Mouse (Mus musculus): ENCODE data around the gene Hdac10.

The Hdac10 gene

DNA sequence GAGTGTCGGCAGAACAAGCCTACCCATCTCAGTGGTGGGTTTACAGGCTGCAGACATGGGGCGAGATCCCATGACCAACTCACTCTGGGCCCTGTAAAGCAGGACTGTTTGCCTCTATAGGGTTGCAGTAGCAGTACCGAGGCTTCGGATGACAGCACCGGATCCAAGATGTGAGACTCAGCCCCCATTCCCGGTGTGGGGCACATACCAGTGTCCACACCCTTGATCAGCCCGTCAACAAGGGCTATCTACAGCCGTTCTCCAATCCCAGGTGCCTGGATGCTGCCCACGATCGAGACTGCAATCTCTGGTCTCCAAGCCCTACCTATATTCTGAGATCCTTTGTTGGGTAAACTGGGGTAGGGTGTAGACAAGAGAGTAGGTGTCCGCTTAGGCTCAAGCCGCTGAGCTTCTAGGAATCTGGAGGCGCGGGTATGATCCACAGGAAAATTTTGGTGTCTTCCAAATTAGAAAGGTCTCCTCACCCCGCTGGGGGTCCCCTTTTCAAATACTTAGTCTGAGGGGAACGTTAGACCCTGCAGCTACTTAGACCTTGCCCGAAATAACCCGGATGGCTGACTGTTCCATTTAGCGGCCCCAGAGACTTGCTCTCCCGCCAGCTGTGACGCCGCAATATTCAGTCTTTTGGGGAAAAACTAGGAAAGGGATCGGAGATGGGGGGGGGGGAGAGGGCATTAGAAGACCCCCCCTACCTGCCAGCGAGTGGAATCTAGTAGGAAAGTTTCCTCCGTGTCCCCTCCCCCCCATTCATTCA is 20.2 kb upstream of the Hdac10 start:
- no peak for DNase-seq (ENCODE audit: low read depth, low spot score)

DNA sequence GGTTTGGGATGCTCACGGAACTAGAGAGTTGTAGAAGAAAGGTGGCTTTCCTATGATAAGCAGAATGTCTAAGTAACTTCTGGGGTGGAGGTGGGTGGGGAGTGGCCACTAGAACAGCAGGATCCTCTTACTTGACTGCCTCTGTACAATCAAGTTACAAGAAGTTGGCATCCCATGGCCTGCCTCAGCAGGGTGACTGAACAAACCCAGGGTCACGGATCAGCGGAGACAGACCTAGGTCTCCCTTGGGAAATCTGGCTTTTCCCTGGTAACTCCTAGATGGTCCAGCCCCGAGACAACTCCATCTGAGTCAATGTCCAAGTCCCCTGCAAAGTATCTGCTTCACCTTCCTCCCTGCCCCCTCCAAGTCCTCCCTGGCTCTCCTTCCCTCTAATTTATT is 19.4 kb upstream of the Hdac10 start:
- no peak for DNase-seq (ENCODE audit: low read depth, low spot score)

GRCm38 (mm10) chr15:89147456-89147855 is 19.0 kb upstream of the Hdac10 start:
- DNase-seq (ENCODE audit: low read depth, low spot score), result no peak

DNA sequence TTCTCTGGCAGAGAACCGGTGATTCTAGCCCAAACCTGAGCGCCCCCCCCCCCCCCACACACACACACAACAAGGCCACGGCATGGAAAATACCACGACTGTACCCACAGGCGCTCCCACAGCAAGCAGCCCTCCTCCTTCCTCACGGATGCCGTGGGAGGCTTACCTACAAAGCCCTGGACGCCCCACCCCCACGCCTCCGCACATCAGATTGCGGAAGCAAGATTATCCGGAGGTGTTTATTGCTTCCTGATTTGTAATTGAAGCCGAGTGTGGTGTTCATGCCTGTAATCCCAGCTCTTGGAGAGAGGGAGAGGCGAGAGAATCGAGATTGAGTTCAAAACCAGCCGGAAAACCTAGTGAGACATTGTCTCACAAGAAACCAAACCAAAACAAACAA is 18.5 kb upstream of the Hdac10 start:
- DNase-seq (ENCODE audit: low read depth, low spot score), result no peak

DNA sequence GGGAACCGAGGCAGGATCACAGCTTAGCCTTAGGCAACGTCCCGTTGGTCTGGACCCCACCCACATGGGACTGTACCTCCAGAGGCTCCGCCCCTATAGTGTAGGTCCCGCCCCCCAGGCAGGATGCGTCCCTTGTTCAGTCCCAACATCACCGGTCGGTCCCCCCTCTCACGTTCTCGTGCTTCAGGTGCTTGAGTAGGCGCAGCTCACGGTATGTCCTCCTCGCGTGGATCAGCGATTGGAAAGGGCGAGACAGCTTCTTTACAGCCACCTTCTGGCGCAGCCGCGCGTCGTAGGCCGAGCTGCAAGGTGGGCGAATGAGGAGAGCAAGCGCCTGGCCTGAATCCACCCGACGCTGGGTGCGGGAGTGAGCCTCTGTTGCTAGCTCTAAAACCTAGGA is 18.0 kb upstream of the Hdac10 start:
- peak; percentile 80 for DNase-seq (ENCODE audit: low read depth, low spot score)

DNA sequence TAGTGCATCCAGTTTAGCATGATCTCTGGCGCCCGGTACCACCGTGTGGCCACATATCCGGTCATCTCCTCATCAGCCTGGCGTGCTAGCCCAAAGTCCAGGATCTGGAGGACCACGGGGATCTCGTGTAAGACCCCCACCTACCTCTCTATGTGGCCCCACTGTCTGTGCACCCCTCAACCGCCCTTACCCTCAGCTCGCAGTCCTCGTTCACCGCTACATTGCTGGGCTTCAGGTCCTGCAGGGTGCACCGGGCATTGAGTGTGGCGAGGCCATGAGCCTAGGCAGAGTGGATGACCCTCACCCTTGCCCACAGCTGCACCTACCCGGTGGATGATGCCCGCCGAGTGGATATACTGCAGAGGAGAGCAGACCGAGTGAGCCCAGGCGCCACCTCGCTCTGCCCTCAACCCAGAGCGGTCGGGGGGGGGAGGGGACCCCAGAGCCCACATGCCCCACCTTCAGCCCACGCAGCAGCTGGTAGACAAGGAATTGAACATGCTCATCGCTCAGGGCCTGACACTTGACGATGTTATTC is 17.4 kb upstream of the Hdac10 start:
- no peak for DNase-seq (ENCODE audit: low read depth, low spot score)

- DNase-seq (ENCODE audit: low read depth, low spot score), result no peak
These were observed 16.5 kb upstream of the Hdac10 start for GRCm38 (mm10) chr15:89144965-89145364.

DNA sequence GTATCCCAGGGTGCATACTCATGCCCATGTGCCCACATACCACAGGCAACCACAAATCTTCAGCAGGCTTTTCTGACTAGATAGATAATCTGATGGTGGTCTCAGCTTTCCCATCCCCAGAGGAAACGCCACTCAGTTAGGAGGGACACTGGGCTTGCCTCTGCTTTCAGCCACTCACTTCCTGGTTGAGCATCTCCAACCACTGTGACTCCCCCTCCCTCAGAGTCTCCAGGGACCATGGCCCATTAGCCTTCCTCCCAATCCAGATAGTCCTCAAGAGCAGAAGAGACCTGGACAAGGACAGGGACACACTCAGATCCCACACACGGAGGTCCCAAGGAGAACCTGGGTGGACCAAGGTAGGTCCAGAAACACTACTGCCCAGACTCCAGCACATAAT is 14.6 kb upstream of the Hdac10 start:
- no peak for DNase-seq (ENCODE audit: low read depth, low spot score)

DNA sequence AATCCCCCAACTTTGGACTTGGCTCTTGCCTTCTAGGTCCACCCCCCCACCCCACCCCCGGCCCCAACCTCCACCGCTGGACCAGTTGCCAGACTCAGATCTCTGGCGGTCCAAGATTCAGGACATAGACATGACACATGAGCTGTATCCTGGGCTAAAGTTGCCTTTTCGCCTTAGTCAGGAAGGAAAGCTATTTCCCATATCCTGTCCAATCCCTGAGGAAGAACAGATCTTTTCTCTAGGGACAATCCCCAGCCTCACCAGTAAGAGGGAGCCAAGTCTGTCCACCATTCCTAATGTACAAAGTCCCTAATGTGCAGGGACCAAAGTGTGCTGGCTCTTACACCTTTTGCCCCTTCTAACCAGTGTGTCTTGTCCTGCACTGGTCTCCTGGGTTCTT is 13.4 kb upstream of the Hdac10 start:
- no peak for DNase-seq (ENCODE audit: low read depth, low spot score)

DNA sequence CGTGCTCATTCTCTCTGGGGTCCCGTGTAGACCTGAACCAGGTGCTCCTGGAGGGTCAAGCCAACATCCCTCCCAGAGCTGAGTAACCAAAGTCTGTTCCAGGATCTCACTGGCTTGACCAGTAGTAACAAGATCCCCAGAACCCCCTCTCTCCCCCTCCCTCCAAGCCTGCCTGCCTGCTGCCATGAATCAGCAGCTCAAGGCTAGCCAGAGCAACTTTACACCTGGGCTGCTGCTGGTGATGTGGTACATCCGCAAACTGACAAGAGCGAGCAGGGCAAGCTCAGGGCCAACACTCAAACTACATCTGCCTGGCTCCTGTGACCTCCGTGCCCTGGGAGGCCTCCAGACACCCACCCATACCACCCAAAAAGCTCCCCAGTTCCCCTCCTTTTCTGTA is 12.9 kb upstream of the Hdac10 start:
- DNase-seq (ENCODE audit: low read depth, low spot score), result no peak

GRCm38 (mm10) chr15:89140659-89141252 is 12.3 kb upstream of the Hdac10 start, which contains the start of gene Mapk12:
Mapk12 (minus strand) TSS chr15:89140703.
- no peak for DNase-seq (ENCODE audit: low read depth, low spot score)

DNA sequence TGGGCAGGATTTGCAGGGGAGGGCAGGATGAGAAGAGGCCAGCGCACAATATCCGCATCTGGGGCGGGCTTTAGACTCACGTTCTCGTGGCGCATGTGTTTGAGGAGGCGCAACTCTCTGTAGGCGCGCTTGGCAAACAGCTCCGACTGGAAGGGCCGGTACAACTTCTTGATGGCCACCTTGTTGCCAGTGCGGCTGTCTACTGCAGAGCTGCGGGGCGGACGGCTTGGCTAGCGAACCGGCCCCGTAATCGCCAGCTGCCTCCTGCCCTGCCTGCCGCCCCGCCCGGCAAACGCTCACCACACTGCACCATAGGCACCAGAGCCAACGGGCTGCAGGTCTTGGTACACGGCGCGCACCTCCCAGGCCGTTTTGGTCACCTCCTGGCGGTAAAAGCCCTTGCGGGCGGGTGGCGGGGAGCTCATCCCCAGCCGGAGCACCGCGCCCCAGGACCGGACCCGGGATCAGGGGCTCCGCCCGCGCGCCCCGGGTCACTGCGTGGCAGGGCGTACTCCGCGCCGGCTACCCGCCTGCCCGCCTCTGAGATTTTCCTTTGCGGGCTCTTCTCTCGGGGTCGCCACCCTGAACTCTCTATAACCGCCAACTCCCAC is 11.7 kb upstream of the Hdac10 start:
- DNase-seq (ENCODE audit: low read depth, low spot score), result peak; percentile 73

GRCm38 (mm10) chr15:89138531-89138930 is 10.0 kb upstream of the Hdac10 start:
- DNase-seq (ENCODE audit: low read depth, low spot score), result no peak

GRCm38 (mm10) chr15:89138046-89138405 is 9.5 kb upstream of the Hdac10 start:
- no peak for DNase-seq (ENCODE audit: low read depth, low spot score)

GRCm38 (mm10) chr15:89137378-89138045 is 9.0 kb upstream of the Hdac10 start:
- DNase-seq (ENCODE audit: low read depth, low spot score), result no peak

- no peak for DNase-seq (ENCODE audit: low read depth, low spot score)
These were observed 8.1 kb upstream of the Hdac10 start for GRCm38 (mm10) chr15:89136461-89137155.

DNA sequence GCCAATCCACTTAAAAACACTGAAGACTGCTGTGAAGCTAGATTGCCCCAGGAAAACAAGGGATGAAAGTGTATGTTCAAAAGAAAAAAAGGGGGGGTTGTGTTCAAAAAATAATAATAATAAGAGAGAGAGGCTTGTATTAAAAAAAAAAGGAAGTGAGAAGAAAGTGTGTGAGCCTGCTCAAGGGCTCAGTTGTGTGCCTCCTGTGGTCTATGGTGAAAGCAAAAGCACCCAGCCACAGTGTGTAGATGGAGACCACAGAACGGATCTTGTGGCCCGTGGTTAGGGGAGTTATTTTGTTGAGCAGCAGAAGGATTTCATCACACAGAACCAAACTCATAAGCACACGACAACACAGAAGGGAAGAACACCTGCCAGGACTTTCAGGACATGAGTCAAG is 2.8 kb upstream of the Hdac10 start:
- no peak for DNase-seq (ENCODE audit: low read depth, low spot score)

DNA sequence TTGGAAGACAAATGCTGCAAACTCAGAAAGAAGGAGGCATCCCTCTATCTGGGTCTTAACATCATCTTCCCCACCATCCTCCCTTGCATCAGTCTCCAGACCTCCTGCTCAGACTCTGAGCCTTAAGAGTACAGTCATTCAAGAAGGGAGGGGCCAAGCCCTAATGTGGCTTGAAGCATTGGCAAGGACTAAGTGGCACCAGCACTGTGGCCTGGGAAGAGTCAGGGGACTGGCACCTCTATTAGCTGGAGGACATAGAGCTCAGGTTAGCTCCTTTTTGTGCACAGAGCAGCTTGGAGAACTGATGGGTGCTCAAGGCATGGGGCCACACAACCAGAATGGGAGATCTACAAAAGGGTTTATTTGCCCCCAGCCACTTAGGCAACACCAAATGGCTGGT is 1.7 kb upstream of the Hdac10 start:
- DNase-seq (ENCODE audit: low read depth, low spot score), result no peak

GRCm38 (mm10) chr15:89127364-89127940 is 1.0 kb downstream of the Hdac10 start:
- DNase-seq (ENCODE audit: low read depth, low spot score), result no peak

DNA sequence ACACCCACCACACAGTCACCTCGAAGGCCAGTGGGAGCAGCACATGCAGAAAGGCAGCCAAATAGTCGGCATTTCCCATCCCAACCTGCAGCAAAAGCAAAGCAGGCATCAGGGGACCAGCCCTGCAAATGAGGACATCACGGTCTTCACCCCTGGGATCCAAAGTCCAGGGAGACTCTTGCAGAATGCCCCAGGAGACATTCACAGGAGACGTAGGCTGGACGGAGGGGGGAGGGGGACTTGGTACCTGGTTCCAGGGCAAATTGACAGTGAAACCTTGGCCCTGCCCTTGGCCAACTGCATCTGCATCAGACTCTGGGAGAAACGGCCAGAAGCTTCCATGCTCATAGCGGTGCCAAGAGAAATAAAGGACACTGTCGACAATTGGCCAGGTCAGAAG is 1.9 kb downstream of the Hdac10 start:
- no peak for DNase-seq (ENCODE audit: low read depth, low spot score)

DNA sequence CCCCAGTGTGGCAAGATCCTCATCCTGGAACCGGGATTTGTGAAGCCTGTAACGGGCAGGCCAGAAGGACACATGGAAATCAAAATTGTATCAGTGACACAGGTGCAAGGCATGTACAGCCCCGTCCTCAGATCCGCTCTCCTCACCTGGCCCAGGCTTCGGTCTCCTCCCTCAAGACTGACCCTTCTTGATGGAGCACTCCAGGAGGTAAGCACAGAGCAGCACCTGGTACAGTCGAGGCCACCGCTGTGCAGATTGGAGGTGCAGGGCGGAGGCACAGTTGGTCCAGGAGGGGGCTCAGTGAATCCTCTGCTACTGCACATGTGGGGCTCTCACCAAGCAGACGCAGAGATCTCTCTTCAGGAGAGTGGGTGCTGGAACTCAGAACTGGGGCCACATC is 3.1 kb downstream of the Hdac10 start:
- no peak for DNase-seq (ENCODE audit: low read depth, low spot score)

Measured in telencephalon, adult 2 months (tissue).